Mouse (Mus musculus) spleen, adult 2 months (tissue): ENCODE data around the gene Mul1.

Experiments
- CTCF ChIP-seq: fragments of 200-500 bp; IDR thresholded peaks from 2 replicates; pipeline ENCODE4 v1.5.1; 2011; ENCODE audit warnings: mild to moderate bottlenecking, inconsistent platforms; ENCODE audit not compliant: insufficient read depth, insufficient read length, insufficient replicate concordance; ENCODE audit errors: extremely low read depth
- POLR2A ChIP-seq: fragments of 200-500 bp; IDR thresholded peaks from 2 replicates; pipeline ENCODE4 v1.6.1; 2011; ENCODE audit warnings: low read depth, low read length, inconsistent platforms

DNA sequence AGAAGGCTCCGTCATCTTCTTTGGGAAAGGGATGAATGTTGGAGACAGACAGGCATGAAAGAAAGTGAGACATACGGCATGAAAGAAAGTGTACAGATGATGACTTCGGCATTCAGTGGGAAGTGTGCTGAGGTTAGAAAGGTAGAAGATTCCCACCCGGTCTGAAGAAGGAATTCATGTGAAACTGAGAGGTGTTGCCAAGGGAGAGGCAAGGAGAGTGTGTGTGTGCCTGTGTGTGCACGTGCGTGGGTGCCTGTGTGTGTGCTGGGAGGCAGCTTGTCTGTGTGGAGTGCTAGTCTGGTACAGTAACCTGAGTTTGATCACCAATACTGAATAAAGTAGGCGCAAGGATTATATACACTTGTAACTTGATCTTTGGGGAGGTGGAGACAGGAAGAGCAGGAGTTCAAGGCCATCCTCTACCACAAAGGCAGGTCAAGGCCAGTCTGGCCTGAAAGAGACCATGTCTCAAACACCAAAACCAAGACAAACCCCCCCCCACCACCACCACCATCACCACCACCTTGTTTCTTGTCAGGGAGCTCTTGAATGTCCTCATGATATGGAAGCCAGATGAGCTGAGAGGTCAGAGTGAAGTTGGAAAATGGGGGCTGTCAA is 22.9 kb upstream of the Mul1 start:
- no peak for TF ChIP-seq CTCF
- TF ChIP-seq POLR2A, result no peak
